Mouse (Mus musculus) testis, adult 2 months (tissue): ENCODE data around the gene Mroh3.

Experiments used
- CTCF ChIP-seq: fragments of 200-500 bp; IDR thresholded peaks from 2 replicates; pipeline ENCODE4 v1.5.1; 2012; ENCODE audit warnings: low read depth, mild to moderate bottlenecking, inconsistent platforms, low read length, moderate library complexity; ENCODE audit not compliant: control insufficient read depth, insufficient read depth, insufficient replicate concordance
- POLR2A ChIP-seq: fragments of 200-500 bp; IDR thresholded peaks from 2 replicates; pipeline ENCODE4 v1.6.1; 2012; ENCODE audit warnings: low read depth, mild to moderate bottlenecking, inconsistent platforms, low read length, moderate library complexity; ENCODE audit not compliant: control insufficient read depth

DNA sequence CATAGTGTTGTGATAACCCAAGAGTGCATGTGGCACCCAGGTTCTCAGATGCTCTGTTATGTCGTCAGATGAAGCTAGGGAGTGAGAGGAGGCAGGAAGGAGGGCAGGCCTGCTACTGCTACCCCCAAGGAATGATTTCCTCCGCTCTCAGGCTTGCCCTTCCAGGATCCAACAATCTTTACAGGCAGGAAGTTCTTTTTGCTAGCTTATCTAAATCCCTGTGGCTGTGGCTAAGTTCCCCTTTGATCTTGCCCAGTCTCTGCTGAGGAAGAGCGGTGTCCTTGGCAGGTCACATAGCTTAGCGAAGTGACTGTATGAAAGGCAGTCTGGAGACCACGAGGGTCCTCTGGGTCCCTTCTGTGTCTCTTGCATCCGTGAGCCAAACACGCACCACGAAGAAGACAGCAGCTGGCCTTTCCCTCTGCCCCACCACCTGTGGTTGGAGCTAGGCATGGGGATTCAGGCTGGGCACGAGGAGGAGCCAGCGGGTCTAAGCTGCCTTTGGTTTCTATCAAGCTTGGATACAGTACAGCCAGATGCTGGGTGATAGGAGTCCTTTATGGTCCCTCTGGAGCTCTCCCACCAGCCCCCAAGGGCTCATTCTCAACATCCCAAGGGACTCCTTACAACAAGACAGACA, 74.3 kb downstream of the Mroh3 start:
- TF ChIP-seq CTCF (no peak), POLR2A (no peak)
